Mouse (Mus musculus): ENCODE results near the gene Ncbp1. TPM values are rescaled to one million over a fixed set of nuclear protein-coding genes. Genes with fewer than 3 reads are reported as not detected.

Gene Ncbp1
- polyA plus RNA-seq, 1 experiment from 2014 or later: 118 TPM

DNA sequence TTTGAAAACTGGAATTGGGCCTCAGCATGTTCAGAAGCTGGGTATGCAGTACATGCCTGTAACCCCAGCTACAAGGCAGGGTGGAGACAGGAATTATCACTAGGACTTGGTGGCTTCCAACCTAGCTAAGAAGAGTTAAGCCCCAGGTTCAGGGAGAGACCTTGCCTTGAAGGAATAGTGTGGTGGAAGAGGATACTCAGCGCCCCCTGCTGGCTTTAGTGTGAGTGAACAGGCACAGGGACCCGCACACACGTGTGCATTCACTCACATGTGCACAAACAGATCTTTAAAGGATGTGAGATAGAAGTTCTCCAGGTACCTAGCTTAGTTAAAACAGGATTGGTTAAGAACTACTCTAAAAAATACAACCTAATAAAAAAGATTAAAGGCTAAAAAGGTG is 5.9 kb downstream of the Ncbp1 start:
- DNase-seq (ENCODE audit: low spot score): peak; percentile 39
- peaks cover 60% of the 10 kb centered on the region for H3K36me3 ChIP-seq
- WGBS: 77% methylated on average over 3 of the region's 3 CpGs
- H3K4me1 ChIP-seq: peaks cover 9% of the 10 kb centered on the region
- H3K4me3 ChIP-seq: no peak overlapping the region
- H3K27me3 ChIP-seq (ENCODE audit: low read depth, poor library complexity, severe bottlenecking): no peaks in the 10 kb centered on the region
- H3K27ac ChIP-seq: no peak overlapping the region
- H3K9me3 ChIP-seq (replicated peaks): no peaks in the 10 kb centered on the region

GRCm38 (mm10) chr4:46146881-46147280 is 8.5 kb downstream of the Ncbp1 start:
- no peak overlapping the region for H3K27ac ChIP-seq
- no peaks in the 10 kb centered on the region for H3K9me3 ChIP-seq (replicated peaks)
- no peak for DNase-seq (ENCODE audit: low spot score)
- no peaks in the 10 kb centered on the region for H3K4me1 ChIP-seq
- 97% methylated on average over 1 of the region's 1 CpGs for WGBS
- no peak overlapping the region for H3K4me3 ChIP-seq
- H3K27me3 ChIP-seq (ENCODE audit: low read depth, poor library complexity, severe bottlenecking): no peaks in the 10 kb centered on the region
- peaks cover 83% of the 10 kb centered on the region for H3K36me3 ChIP-seq

DNA sequence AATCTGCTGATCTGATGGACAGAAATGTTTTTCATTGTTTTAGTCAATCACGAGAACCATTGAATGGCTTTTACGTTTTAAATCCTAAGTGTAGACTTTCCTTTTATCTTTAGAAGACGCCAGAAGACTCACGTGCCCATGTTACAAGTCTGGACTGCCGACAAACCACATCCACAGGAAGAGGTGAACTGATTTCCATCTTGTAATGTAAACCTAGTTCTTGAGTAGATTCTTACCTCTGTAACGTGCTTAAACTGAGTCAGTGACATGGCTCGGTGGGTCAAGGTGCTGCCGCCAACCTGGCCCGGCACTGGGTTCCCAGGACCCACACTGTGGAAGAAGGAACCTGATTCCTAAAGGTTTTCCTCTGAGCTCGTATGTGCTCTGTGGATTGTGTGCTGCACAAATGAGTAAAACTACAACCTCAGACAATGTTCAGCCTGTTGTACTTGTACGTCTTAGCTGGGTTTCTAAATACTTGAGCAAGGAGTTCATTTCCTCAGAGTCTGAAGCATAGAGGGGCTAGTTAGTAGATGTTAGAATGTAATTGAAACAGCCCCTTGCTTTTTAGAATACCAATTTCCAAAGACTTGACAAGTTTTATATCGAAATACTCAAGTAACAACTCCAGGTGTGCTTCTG is 13.6 kb downstream of the Ncbp1 start:
- Histone ChIP-seq H3K36me3 (peaks cover 98% of the 10 kb centered on the region), H3K27ac (no peak overlapping the region), H3K27me3 (ENCODE audit: low read depth, poor library complexity, severe bottlenecking) (no peaks in the 10 kb centered on the region), H3K4me1 (no peaks in the 10 kb centered on the region), H3K4me3 (no peak overlapping the region), H3K9me3 (replicated peaks) (no peaks in the 10 kb centered on the region)
- WGBS: 95% methylated on average over 12 of the region's 12 CpGs
- DNase-seq (ENCODE audit: low spot score): no peak

- Histone ChIP-seq H3K27ac (no peak overlapping the region), H3K36me3 (peaks cover 99% of the 10 kb centered on the region), H3K4me1 (no peaks in the 10 kb centered on the region), H3K4me3 (no peak overlapping the region), H3K27me3 (ENCODE audit: low read depth, poor library complexity, severe bottlenecking) (no peaks in the 10 kb centered on the region), H3K9me3 (replicated peaks) (no peaks in the 10 kb centered on the region)
- DNase-seq (ENCODE audit: low spot score): no peak
- WGBS: 89% methylated on average over 2 of the region's 2 CpGs
These were observed 25.6 kb downstream of the Ncbp1 start for GRCm38 (mm10) chr4:46164027-46164426.

- H3K9me3 ChIP-seq (replicated peaks): no peaks in the 10 kb centered on the region
- WGBS: 96% methylated on average over 5 of the region's 5 CpGs
- no peak for DNase-seq (ENCODE audit: low spot score)
- no peak overlapping the region for H3K4me3 ChIP-seq
- H3K36me3 ChIP-seq: peaks cover 99% of the 10 kb centered on the region
- H3K27me3 ChIP-seq (ENCODE audit: low read depth, poor library complexity, severe bottlenecking): no peaks in the 10 kb centered on the region
- no peaks in the 10 kb centered on the region for H3K4me1 ChIP-seq
- no peak overlapping the region for H3K27ac ChIP-seq
These were observed 27.4 kb downstream of the Ncbp1 start for GRCm38 (mm10) chr4:46165831-46166230.

DNA sequence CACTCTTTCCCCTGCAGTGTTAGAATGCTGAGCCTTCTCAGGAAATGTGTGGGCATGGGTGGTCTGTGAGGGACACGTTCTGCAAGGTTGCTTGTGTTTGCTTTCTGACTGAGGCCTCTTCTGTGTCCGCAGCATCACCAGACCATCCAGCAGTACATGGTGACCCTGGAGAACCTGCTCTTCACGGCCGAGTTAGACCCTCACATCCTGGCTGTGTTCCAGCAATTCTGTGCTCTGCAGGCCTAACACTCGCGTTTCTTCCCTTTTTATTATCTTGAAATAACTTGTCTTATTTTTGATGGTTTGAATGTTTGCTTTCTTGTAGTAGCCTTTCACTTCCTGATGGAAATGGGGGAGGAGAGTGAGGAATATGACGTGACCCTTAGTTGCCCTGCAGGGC is 33.3 kb downstream of the Ncbp1 start:
- H3K36me3 ChIP-seq: peaks cover 99% of the 10 kb centered on the region
- H3K4me3 ChIP-seq: no peak overlapping the region
- no peaks in the 10 kb centered on the region for H3K27me3 ChIP-seq (ENCODE audit: low read depth, poor library complexity, severe bottlenecking)
- no peak overlapping the region for H3K27ac ChIP-seq
- H3K4me1 ChIP-seq: no peaks in the 10 kb centered on the region
- no peak for DNase-seq (ENCODE audit: low spot score)
- H3K9me3 ChIP-seq (replicated peaks): no peaks in the 10 kb centered on the region
- WGBS: 93% methylated on average over 7 of the region's 7 CpGs

- Histone ChIP-seq H3K9me3 (replicated peaks) (no peaks in the 10 kb centered on the region), H3K36me3 (peaks cover 91% of the 10 kb centered on the region), H3K27me3 (ENCODE audit: low read depth, poor library complexity, severe bottlenecking) (no peaks in the 10 kb centered on the region), H3K4me3 (no peak overlapping the region), H3K4me1 (peaks cover 7% of the 10 kb centered on the region), H3K27ac (no peak overlapping the region)
- WGBS: 79% methylated on average over 4 of the region's 4 CpGs
- DNase-seq (ENCODE audit: low spot score): no peak
These were observed 37.9 kb downstream of the Ncbp1 start for GRCm38 (mm10) chr4:46176313-46176712.

- 88% methylated on average over 5 of the region's 5 CpGs for WGBS
- H3K27ac ChIP-seq: no peak overlapping the region
- no peak for DNase-seq (ENCODE audit: low spot score)
- no peaks in the 10 kb centered on the region for H3K9me3 ChIP-seq (replicated peaks)
- no peaks in the 10 kb centered on the region for H3K27me3 ChIP-seq (ENCODE audit: low read depth, poor library complexity, severe bottlenecking)
- peaks cover 14% of the 10 kb centered on the region for H3K4me1 ChIP-seq
- H3K36me3 ChIP-seq: peaks cover 87% of the 10 kb centered on the region
- H3K4me3 ChIP-seq: no peak overlapping the region
These were observed 38.6 kb downstream of the Ncbp1 start for GRCm38 (mm10) chr4:46177018-46177417.

DNA sequence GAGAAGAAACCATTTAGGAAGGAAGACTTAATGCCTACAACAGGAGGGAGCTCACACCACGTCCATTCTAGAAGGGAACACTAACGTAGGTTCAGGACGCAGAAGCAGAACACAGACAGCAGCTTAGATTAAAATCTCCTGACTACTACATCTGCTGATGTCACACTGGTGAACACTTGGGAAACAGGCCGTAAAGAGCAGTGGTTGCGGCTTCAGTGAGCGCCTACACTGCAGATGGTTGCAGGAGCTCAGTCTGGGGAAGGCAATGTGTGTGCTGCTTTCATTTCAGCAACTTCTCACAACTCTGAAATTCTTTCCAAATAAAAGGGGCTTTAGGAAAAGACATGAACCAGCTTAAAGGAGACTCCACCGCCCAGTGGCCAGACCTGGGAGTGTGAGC is 39.1 kb downstream of the Ncbp1 start:
- peaks cover 17% of the 10 kb centered on the region for H3K4me1 ChIP-seq
- 85% methylated on average over 7 of the region's 7 CpGs for WGBS
- no peak overlapping the region for H3K27ac ChIP-seq
- H3K9me3 ChIP-seq (replicated peaks): no peaks in the 10 kb centered on the region
- H3K4me3 ChIP-seq: no peak overlapping the region
- peaks cover 87% of the 10 kb centered on the region for H3K36me3 ChIP-seq
- H3K27me3 ChIP-seq (ENCODE audit: low read depth, poor library complexity, severe bottlenecking): no peaks in the 10 kb centered on the region
- no peak for DNase-seq (ENCODE audit: low spot score)

DNA sequence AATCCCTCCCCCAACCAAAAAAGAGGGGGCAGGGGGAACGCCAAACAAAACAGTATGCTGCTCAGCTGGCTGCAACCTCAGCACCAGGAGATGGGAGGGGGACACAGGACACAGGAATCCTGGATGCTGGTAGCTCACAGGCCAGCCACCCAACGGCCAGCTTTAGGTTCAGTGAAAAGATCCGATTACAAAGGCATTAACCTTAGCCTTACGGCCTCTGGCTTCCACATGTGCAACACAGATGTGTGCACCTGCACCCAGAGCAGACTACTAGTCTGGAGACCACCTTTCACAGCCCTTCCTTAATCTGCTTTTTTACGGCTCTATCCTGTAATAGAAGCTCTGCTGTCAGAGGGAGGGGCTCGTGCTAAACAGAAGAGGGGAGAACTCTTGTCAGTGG is 42.8 kb downstream of the Ncbp1 start:
- H3K4me3 ChIP-seq: no peak overlapping the region
- peaks cover 17% of the 10 kb centered on the region for H3K4me1 ChIP-seq
- peak; percentile 69 for DNase-seq (ENCODE audit: low spot score)
- 12% methylated on average over 6 of the region's 6 CpGs for WGBS
- H3K9me3 ChIP-seq (replicated peaks): no peaks in the 10 kb centered on the region
- H3K27ac ChIP-seq: no peak overlapping the region
- H3K36me3 ChIP-seq: peaks cover 83% of the 10 kb centered on the region
- no peaks in the 10 kb centered on the region for H3K27me3 ChIP-seq (ENCODE audit: low read depth, poor library complexity, severe bottlenecking)

GRCm38 (mm10) chr4:46182181-46182580 is 43.8 kb downstream of the Ncbp1 start:
- DNase-seq (ENCODE audit: low spot score): no peak
- Histone ChIP-seq H3K4me1 (peaks cover 17% of the 10 kb centered on the region), H3K27ac (no peak overlapping the region), H3K9me3 (replicated peaks) (no peaks in the 10 kb centered on the region), H3K36me3 (peaks cover 78% of the 10 kb centered on the region), H3K27me3 (ENCODE audit: low read depth, poor library complexity, severe bottlenecking) (no peaks in the 10 kb centered on the region), H3K4me3 (no peak overlapping the region)
- 81% methylated on average over 7 of the region's 7 CpGs for whole genome bisulfite sequencing

DNA sequence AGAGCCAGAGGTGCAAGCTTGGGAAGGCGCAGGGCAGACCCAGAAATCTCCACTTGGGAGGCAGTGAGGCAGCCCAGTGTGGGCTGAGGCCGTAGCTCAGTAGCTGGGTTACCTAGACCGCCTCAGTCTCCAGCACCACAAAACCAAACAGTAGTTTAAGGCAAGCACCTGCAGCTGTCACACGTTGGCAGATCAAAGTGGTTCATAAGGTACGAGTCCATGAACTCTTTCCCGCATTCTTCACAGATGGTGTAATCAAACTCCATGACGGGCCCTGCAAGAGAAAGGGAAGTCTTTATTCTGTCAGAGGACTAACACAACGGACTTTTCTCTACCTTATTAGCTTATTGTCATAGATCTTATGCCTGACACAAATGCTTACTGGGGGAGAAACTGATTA is 47.0 kb downstream of the Ncbp1 start:
- Histone ChIP-seq H3K4me1 (peaks cover 17% of the 10 kb centered on the region), H3K4me3 (no peak overlapping the region), H3K9me3 (replicated peaks) (no peaks in the 10 kb centered on the region), H3K27ac (no peak overlapping the region), H3K36me3 (peaks cover 77% of the 10 kb centered on the region), H3K27me3 (ENCODE audit: low read depth, poor library complexity, severe bottlenecking) (no peaks in the 10 kb centered on the region)
- 75% methylated on average over 8 of the region's 8 CpGs for WGBS
- no peak for DNase-seq (ENCODE audit: low spot score)

- WGBS: 83% methylated on average over 9 of the region's 9 CpGs
- Histone ChIP-seq H3K9me3 (replicated peaks) (no peaks in the 10 kb centered on the region), H3K4me1 (peaks cover 14% of the 10 kb centered on the region), H3K4me3 (no peak overlapping the region), H3K27ac (no peak overlapping the region), H3K36me3 (peaks cover 79% of the 10 kb centered on the region), H3K27me3 (ENCODE audit: low read depth, poor library complexity, severe bottlenecking) (no peaks in the 10 kb centered on the region)
- DNase-seq (ENCODE audit: low spot score): no peak
These were observed 47.5 kb downstream of the Ncbp1 start for GRCm38 (mm10) chr4:46185890-46186289.

DNA sequence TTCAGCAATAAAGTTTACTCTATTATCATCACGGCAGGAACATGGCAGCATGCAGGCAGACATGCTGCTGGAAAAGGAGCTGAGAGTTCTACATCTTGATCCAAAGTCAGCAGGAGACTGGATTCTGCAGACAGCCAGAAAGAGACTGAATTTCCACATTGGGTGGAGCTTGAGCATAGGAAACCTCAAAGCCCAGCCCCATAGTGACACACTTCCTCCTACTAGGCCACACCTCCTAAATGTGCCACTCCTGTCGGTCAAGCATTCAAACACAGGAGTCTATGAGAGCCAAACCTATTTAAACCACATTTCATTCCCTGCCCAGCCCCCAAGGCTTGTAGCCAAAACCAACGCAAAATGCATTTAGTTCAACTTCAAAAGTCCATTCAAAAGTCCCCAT is 48.1 kb downstream of the Ncbp1 start:
- 84% methylated on average over 3 of the region's 3 CpGs for WGBS
- no peaks in the 10 kb centered on the region for H3K9me3 ChIP-seq (replicated peaks)
- peaks cover 85% of the 10 kb centered on the region for H3K36me3 ChIP-seq

More for the DNA sequence above, 48.1 kb downstream of the Ncbp1 start:
- no peak overlapping the region for H3K27ac ChIP-seq
- H3K4me1 ChIP-seq: peaks cover 9% of the 10 kb centered on the region
- H3K4me3 ChIP-seq: no peak overlapping the region
- H3K27me3 ChIP-seq (ENCODE audit: low read depth, poor library complexity, severe bottlenecking): no peaks in the 10 kb centered on the region
- DNase-seq (ENCODE audit: low spot score): no peak

All from limb, embryonic 10.5 days (tissue).